In the genomic region with DNA sequence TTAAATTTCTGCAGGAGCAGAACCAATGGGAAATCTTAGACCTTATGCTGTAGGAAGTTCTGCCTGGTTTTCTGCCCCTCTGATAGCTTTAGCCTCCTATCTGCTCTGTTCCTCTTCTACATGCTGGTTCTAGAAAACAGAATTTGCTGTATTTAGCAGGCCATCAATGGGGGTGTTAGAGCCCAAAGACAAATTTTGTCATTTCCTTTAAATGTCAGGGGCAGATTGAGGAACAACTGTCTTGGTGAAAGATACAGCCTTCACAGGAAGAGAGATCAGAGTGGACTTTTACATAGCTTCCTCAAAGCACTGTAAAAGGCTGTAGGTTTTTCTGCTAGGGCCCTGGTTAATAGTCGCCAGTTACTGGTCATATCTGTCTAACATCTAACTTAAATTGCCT, we compare ENCODE assay signal across 9 mouse cellular contexts.
"Had no signal": no experiment of that assay in that cellular context is flagged by ENCODE, and none has a peak within 500 bp of the region (broad histone marks: within the 10 kb centered on the region; RNA-seq: fewer than 3 reads in every experiment).

No protein-coding gene starts in this region.

- ATAC-seq: intestine, embryonic 16.5 days; liver, embryonic 12.5 days; midbrain, embryonic 13.5 days had no signal

- DNase-seq: kidney, adult 2 months; kidney, postnatal 14 days; layer of hippocampus, postnatal 36 days; lung, postnatal 4 days; spleen, adult 18-20 months; thymus, postnatal 36 days had no signal
